Mouse (Mus musculus) spleen, adult 2 months (tissue): ENCODE data around the gene Syne3.

Experiments used
- CTCF ChIP-seq: fragments of 200-500 bp; IDR thresholded peaks from 2 replicates; pipeline ENCODE4 v1.5.1; 2011; ENCODE audit warnings: mild to moderate bottlenecking, inconsistent platforms; ENCODE audit not compliant: insufficient read depth, insufficient read length, insufficient replicate concordance; ENCODE audit errors: extremely low read depth
- POLR2A ChIP-seq: fragments of 200-500 bp; IDR thresholded peaks from 2 replicates; pipeline ENCODE4 v1.6.1; 2011; ENCODE audit warnings: low read depth, low read length, inconsistent platforms

DNA sequence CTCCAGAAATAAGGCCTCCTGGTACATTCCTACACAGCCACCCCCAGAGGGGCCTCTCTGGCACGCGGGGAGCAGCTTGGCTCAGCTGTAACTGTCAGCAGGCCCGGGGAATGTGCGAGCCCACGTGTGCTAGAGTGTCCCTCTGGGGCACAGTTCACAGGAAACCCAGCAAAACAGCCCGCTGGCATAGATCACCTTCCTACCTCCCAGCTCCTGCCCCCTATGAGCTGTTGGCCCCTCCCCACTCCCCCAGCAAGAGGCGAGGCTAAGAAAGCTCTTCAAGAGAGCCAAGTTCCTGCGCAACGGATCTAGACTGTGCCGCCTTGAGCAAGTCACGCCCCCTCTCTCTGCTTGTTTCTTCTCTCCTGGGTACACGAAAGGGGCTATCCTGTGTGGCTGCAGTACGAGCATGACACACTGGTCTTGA lies 844 bp downstream of the Syne3 start:
- TF ChIP-seq CTCF (no peak), POLR2A (no peak)
